Mouse (Mus musculus): ENCODE data around the gene Aga. TPM values are rescaled to one million over a fixed set of nuclear protein-coding genes. Genes with fewer than 3 reads are reported as not detected.

Gene Aga
- polyA plus RNA-seq, 1 experiment from 2014 or later, result 18.9 TPM

Other genes with a start within 250 kb of the Aga start
- gene Neil3, start 127.3 kb downstream of the Aga start, polyA plus RNA-seq (2014; fragmentation: Nextera tagmentation; extraction: Ambion mirVana), result 18.4 and 21.4 TPM in 2 replicates

Measured in embryonic facial prominence, embryonic 11.5 days (tissue).